Mouse (Mus musculus) urinary bladder, postnatal 10 days (tissue): ENCODE results near the gene Urb2.
"Not testable (repeated sequence)": the region's sequence is repeated elsewhere in the genome, so short reads cannot be mapped to it uniquely, and the experiment has no call there.

Experiments used
- DNase-seq: peaks from one replicate; pipeline ENCODE4 v3.0.0; 2022; ENCODE audit warnings: low spot score

Gene Urb2

GRCm38 (mm10) chr8:124021237-124022227 lies at the start of gene Urb2, which contains the start of gene Taf5l:
Gene Urb2, plus strand, starts transcription at chr8:124021508.
Gene Taf5l, minus strand, starts transcription at chr8:124021397.
- peak; percentile 77 for DNase-seq

- DNase-seq = no peak
These were observed 47.8 kb upstream of the Urb2 start for GRCm38 (mm10) chr8:123973495-123973894.

GRCm38 (mm10) chr8:123977499-123977898 lies 43.8 kb upstream of the Urb2 start:
- DNase-seq = no peak

- no peak for DNase-seq
These were observed 43.0 kb upstream of the Urb2 start for GRCm38 (mm10) chr8:123978166-123978838.

- DNase-seq = no peak
These were observed 42.4 kb upstream of the Urb2 start for GRCm38 (mm10) chr8:123978926-123979325.

- no peak for DNase-seq
These were observed 41.1 kb upstream of the Urb2 start for GRCm38 (mm10) chr8:123980239-123980638.

GRCm38 (mm10) chr8:123981674-123982073 lies 39.6 kb upstream of the Urb2 start:
- no peak for DNase-seq

- DNase-seq = no peak
These were observed 39.0 kb upstream of the Urb2 start for GRCm38 (mm10) chr8:123982291-123982793.

GRCm38 (mm10) chr8:123982826-123983400 lies 38.4 kb upstream of the Urb2 start, which contains the start of gene Abcb10:
Gene Abcb10, minus strand, starts transcription at chr8:123983122.
- DNase-seq = peak; percentile 50

- no peak for DNase-seq
These were observed 32.7 kb upstream of the Urb2 start for GRCm38 (mm10) chr8:123988605-123989038.

- no peak for DNase-seq
These were observed 32.2 kb upstream of the Urb2 start for GRCm38 (mm10) chr8:123989128-123989527.

- DNase-seq = no peak
These were observed 30.8 kb upstream of the Urb2 start for GRCm38 (mm10) chr8:123990277-123991049.

GRCm38 (mm10) chr8:123992587-123992986 lies 28.7 kb upstream of the Urb2 start:
- no peak for DNase-seq

GRCm38 (mm10) chr8:123993597-123993996 lies 27.7 kb upstream of the Urb2 start:
- no peak for DNase-seq

- DNase-seq = no peak
These were observed 27.3 kb upstream of the Urb2 start for GRCm38 (mm10) chr8:123993997-123994396.

GRCm38 (mm10) chr8:123999568-123999967 lies 21.7 kb upstream of the Urb2 start:
- DNase-seq = no peak

GRCm38 (mm10) chr8:124002546-124003108 lies 18.7 kb upstream of the Urb2 start:
- no peak for DNase-seq

- no peak for DNase-seq
These were observed 13.5 kb upstream of the Urb2 start for GRCm38 (mm10) chr8:124007829-124008228.

GRCm38 (mm10) chr8:124011580-124011979 lies 9.7 kb upstream of the Urb2 start:
- DNase-seq = no peak

GRCm38 (mm10) chr8:124011989-124012586 lies 9.2 kb upstream of the Urb2 start:
- no peak for DNase-seq

GRCm38 (mm10) chr8:124014299-124014698 lies 7.0 kb upstream of the Urb2 start:
- not testable (repeated sequence) for DNase-seq
